Mouse (Mus musculus) heart, embryonic 16.5 days (tissue): ENCODE data around the gene Olfr157. TPM values are rescaled to one million over a fixed set of nuclear protein-coding genes. Genes with fewer than 3 reads are reported as not detected.

Experiments
- ATAC-seq: fragments of 200-750 bp; cut with Nextera tagmentation; replicated peaks from 2 replicates; pipeline ENCODE4 v1.8.0; 2017; ENCODE audit warnings: moderate number of reproducible peaks; ENCODE audit not compliant: insufficient read depth, low FRiP score; ENCODE audit errors: extremely low read depth
- H3K27ac ChIP-seq: fragments of 300-500 bp; sonication (generic); 2 replicates; pipeline ENCODE4 v1.5.1; 2014; ENCODE audit warnings: mild to moderate bottlenecking, low read length, control low read depth, moderate library complexity
- H3K27me3 ChIP-seq: fragments of 300-500 bp; sonication (generic); 2 replicates; pipeline ENCODE4 v1.6.1; 2014; ENCODE audit warnings: low read length, mixed read lengths; ENCODE audit not compliant: control insufficient read depth, insufficient read depth
- H3K36me3 ChIP-seq: fragments of 300-500 bp; sonication (generic); 2 replicates; pipeline ENCODE4 v1.6.1; 2014; ENCODE audit not compliant: control insufficient read depth, insufficient read depth
- H3K4me1 ChIP-seq: fragments of 300-500 bp; sonication (generic); 2 replicates; pipeline ENCODE4 v1.6.1; 2014; ENCODE audit warnings: low read length, mixed read lengths; ENCODE audit not compliant: control insufficient read depth, insufficient read depth
- H3K4me2 ChIP-seq: fragments of 300-500 bp; sonication (generic); 2 replicates; pipeline ENCODE4 v1.6.1; 2014; ENCODE audit warnings: low read depth, mild to moderate bottlenecking, control low read depth, low read length
- H3K4me3 ChIP-seq: fragments of 300-500 bp; sonication (generic); 2 replicates; pipeline ENCODE4 v1.5.1; 2014; ENCODE audit warnings: mild to moderate bottlenecking, control low read depth, low read length
- H3K9ac ChIP-seq: fragments of 300-500 bp; sonication (generic); 2 replicates; pipeline ENCODE4 v1.6.1; 2014; ENCODE audit warnings: low read length, control low read depth
- H3K9me3 ChIP-seq: fragments of 300-500 bp; sonication (generic); replicated peaks from 2 replicates; pipeline ENCODE4 v1.6.1; 2016; ENCODE audit warnings: low read length; ENCODE audit not compliant: control insufficient read depth
- WGBS: fragments of 180-500 bp; shearing (Covaris S2); extraction: QIAGEN DNeasy Blood & Tissue Kit; methylation state at CpG from one replicate; pipeline ENCODE4 v1.1.7; 2014; 5-methylcytosine and 5-hydroxymethylcytosine counted together
- polyA plus RNA-seq: library from polyadenylated mRNA; unstranded; fragments of >200 nt; fragmentation: Nextera tagmentation; extraction: Ambion mirVana; gene quantifications from 2 replicates; pipeline ENCODE4 v1.2.1, GENCODE M21; 2015

Olfr157 gene
- polyA plus RNA-seq, 1 experiment from 2014 or later: not detected

- Histone ChIP-seq H3K9me3 (no peaks in the 10 kb centered on the region), H3K4me3 (no peak overlapping the region), H3K36me3 (no peaks in the 10 kb centered on the region), H3K4me2 (no peak overlapping the region), H3K27me3 (no peaks in the 10 kb centered on the region), H3K9ac (no peak overlapping the region), H3K4me1 (0 out of 2 replicates have a peak, but pooled peaks cover 5% of the 10 kb centered on the region), H3K27ac (no peak overlapping the region)
- no peak for ATAC-seq
- WGBS: 67% methylated on average over 4 of the region's 4 CpGs
These were observed 23.3 kb upstream of the Olfr157 start for GRCm38 (mm10) chr4:43863298-43863697.

- Histone ChIP-seq H3K9ac (0 out of 2 replicates have a peak overlapping the region, but pooled peaks have one; percentile 6), H3K4me3 (no peak overlapping the region), H3K4me2 (0 out of 2 replicates have a peak overlapping the region, but pooled peaks have one; percentile 12), H3K9me3 (no peaks in the 10 kb centered on the region), H3K27me3 (no peaks in the 10 kb centered on the region), H3K36me3 (no peaks in the 10 kb centered on the region), H3K27ac (no peak overlapping the region), H3K4me1 (0 out of 2 replicates have a peak, but pooled peaks cover 5% of the 10 kb centered on the region)
- WGBS: 13% methylated on average over 14 of the region's 14 CpGs
- no peak; the same call in 1 of the 2 replicates for ATAC-seq
These were observed 20.9 kb upstream of the Olfr157 start for GRCm38 (mm10) chr4:43860744-43861519.

- 76% methylated on average over 10 of the region's 10 CpGs for WGBS
- Histone ChIP-seq H3K9ac (no peak overlapping the region), H3K4me3 (no peak overlapping the region), H3K4me2 (no peak overlapping the region), H3K27ac (no peak overlapping the region), H3K27me3 (no peaks in the 10 kb centered on the region), H3K9me3 (no peaks in the 10 kb centered on the region), H3K4me1 (0 out of 2 replicates have a peak, but pooled peaks cover 5% of the 10 kb centered on the region), H3K36me3 (no peaks in the 10 kb centered on the region)
- no peak for ATAC-seq
These were observed 19.9 kb upstream of the Olfr157 start for GRCm38 (mm10) chr4:43859886-43860285.

- Histone ChIP-seq H3K36me3 (no peaks in the 10 kb centered on the region), H3K9me3 (no peaks in the 10 kb centered on the region), H3K4me1 (no peaks in the 10 kb centered on the region), H3K27me3 (no peaks in the 10 kb centered on the region), H3K27ac (no peak overlapping the region), H3K9ac (no peak overlapping the region), H3K4me3 (no peak overlapping the region), H3K4me2 (no peak overlapping the region)
- no peak for ATAC-seq
- 62% methylated on average over 8 of the region's 8 CpGs for WGBS
These were observed 14.1 kb upstream of the Olfr157 start for GRCm38 (mm10) chr4:43854101-43854500.

- no peak for ATAC-seq
- Histone ChIP-seq H3K27me3 (no peaks in the 10 kb centered on the region), H3K36me3 (no peaks in the 10 kb centered on the region), H3K4me3 (no peak within 1 kb of the TSS), H3K9ac (no peak within 1 kb of the TSS), H3K9me3 (no peaks in the 10 kb centered on the region), H3K27ac (no peak within 1 kb of the TSS), H3K4me1 (no peaks in the 10 kb centered on the region), H3K4me2 (no peak within 1 kb of the TSS)
- 86% methylated on average over 6 of the region's 6 CpGs for WGBS
These were observed 11.3 kb upstream of the Olfr157 start, which contains the start of gene Olfr155 for GRCm38 (mm10) chr4:43851265-43851664. Gene Olfr155 (plus strand): TSS chr4:43851565.

- no peak for ATAC-seq
- peaks cover 4% of the 10 kb centered on the region for H3K9me3 ChIP-seq
- H3K4me1 ChIP-seq: peaks cover 6% of the 10 kb centered on the region; the same call in 1 of the 2 replicates
- H3K36me3 ChIP-seq: no peaks in the 10 kb centered on the region
- H3K4me3 ChIP-seq: no peak overlapping the region
- H3K9ac ChIP-seq: no peak overlapping the region
- no peak overlapping the region for H3K4me2 ChIP-seq
- no peaks in the 10 kb centered on the region for H3K27me3 ChIP-seq
- no peak overlapping the region for H3K27ac ChIP-seq
- WGBS: 64% methylated on average over 3 of the region's 3 CpGs
These were observed 1.7 kb downstream of the Olfr157 start for GRCm38 (mm10) chr4:43838326-43838725.

- WGBS: 33% methylated on average over 4 of the region's 4 CpGs
- no peak overlapping the region for H3K4me2 ChIP-seq
- H3K9me3 ChIP-seq: no peaks in the 10 kb centered on the region
- H3K36me3 ChIP-seq: no peaks in the 10 kb centered on the region
- no peak for ATAC-seq
- H3K4me1 ChIP-seq: peaks cover 6% of the 10 kb centered on the region; the same call in 1 of the 2 replicates
- H3K9ac ChIP-seq: no peak overlapping the region
- H3K27ac ChIP-seq: no peak overlapping the region
- no peak overlapping the region for H3K4me3 ChIP-seq
- H3K27me3 ChIP-seq: no peaks in the 10 kb centered on the region
These were observed 5.3 kb downstream of the Olfr157 start for GRCm38 (mm10) chr4:43834749-43835148.

GRCm38 (mm10) chr4:43833752-43834151 lies 6.2 kb downstream of the Olfr157 start:
- no peak overlapping the region for H3K27ac ChIP-seq
- H3K9me3 ChIP-seq: no peaks in the 10 kb centered on the region
- H3K9ac ChIP-seq: no peak overlapping the region
- H3K36me3 ChIP-seq: no peaks in the 10 kb centered on the region
- WGBS: 64% methylated on average over 5 of the region's 5 CpGs
- no peak overlapping the region for H3K4me2 ChIP-seq
- peaks cover 6% of the 10 kb centered on the region; the same call in 1 of the 2 replicates for H3K4me1 ChIP-seq
- H3K4me3 ChIP-seq: no peak overlapping the region
- H3K27me3 ChIP-seq: no peaks in the 10 kb centered on the region; the same call in 1 of the 2 replicates
- no peak for ATAC-seq

- no peak overlapping the region for H3K4me2 ChIP-seq
- WGBS: 65% methylated on average over 5 of the region's 5 CpGs
- no peaks in the 10 kb centered on the region for H3K9me3 ChIP-seq
- no peaks in the 10 kb centered on the region for H3K36me3 ChIP-seq
- H3K9ac ChIP-seq: no peak overlapping the region
- H3K4me3 ChIP-seq: no peak overlapping the region
- no peak for ATAC-seq
- H3K4me1 ChIP-seq: no peaks in the 10 kb centered on the region
- H3K27me3 ChIP-seq: no peaks in the 10 kb centered on the region; the same call in none of the 2 replicates
- H3K27ac ChIP-seq: no peak overlapping the region
These were observed 8.0 kb downstream of the Olfr157 start for GRCm38 (mm10) chr4:43832031-43832430.
